Mouse (Mus musculus) kidney, adult 9 months (tissue): ENCODE data around the gene Myl3.

Experiments
- DNase-seq: peaks from one replicate; pipeline ENCODE4 v3.0.0; 2022

The Myl3 gene

DNA sequence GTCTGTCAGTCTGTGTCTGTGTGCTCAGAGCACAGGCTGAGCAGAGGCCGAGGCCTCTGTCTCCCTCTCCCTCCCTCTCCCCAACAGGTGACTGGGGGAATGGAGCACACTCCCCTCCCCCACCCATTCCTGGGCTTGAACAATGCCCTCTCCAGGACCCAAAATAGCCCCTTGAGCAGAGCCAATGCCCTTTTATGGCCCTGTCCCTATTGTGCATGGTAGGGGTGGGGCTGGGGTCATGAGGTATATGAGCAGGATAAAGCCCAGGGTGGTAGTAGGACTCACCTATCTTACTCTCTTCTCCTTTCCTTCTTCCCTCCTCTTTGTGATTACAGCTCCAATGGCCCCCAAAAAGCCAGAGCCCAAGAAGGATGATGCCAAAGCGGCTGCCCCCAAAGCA lies 21.7 kb downstream of the Myl3 start:
- no peak for DNase-seq

DNA sequence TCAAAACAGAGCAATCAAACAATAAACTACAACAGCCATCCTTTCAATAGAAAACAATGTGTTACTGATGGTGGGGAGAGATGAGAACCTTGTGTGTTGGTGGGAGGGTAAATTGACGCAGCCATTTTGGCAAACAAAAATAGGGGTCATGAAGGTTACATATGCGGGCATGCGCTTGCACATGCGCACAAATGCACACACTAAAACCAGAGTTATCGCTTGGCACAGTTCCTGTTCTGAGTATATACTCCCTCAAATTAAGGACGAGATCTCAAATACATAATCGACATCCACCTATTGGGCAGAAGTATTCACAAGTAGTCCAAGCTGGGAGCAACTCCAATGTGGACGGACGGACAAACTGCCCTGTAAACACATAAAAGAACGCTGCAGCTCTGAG lies 30.7 kb downstream of the Myl3 start:
- DNase-seq: no peak

DNA sequence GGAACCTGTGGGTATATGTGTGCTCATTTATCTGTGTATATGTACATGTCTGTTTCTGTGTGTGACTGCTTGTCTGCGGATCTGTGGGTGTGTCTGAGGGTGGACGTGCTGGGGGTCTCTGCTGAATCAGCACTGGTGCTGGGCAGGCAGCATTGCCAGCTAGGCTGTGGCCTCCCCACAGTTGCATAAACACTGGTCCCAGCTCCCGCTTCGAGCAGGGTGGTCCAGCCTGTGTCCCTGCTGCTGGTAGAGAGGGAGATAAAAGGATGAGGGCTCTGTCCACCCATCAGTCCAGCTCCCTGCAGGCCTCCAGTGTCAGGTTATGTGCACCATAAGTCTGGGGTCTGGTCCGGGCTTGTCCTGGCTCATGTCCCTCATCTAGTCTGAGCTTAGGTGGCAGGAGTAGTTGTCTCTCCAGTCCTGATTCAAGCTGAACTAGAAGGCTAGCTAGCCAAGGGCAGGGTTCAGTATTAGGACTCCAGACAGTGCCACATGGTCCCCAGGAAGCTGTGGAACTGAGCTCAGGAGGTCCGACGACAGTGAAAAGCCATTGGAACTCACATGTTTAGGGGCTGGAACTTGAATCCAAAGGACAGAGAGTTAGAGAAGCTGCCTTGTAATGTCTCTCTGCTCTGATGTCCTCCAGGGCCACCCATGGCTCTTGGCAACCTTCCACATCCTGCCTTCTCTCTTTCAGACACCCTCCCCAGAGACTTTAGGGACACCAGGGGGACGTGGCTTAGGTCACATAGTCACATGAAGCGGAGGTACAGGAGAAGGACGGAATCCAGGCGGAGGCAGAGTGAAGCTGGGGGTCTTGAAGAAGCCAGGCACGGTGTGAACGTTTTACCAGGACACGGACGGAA lies 33.0 kb downstream of the Myl3 start:
- peak; percentile 26 for DNase-seq

DNA sequence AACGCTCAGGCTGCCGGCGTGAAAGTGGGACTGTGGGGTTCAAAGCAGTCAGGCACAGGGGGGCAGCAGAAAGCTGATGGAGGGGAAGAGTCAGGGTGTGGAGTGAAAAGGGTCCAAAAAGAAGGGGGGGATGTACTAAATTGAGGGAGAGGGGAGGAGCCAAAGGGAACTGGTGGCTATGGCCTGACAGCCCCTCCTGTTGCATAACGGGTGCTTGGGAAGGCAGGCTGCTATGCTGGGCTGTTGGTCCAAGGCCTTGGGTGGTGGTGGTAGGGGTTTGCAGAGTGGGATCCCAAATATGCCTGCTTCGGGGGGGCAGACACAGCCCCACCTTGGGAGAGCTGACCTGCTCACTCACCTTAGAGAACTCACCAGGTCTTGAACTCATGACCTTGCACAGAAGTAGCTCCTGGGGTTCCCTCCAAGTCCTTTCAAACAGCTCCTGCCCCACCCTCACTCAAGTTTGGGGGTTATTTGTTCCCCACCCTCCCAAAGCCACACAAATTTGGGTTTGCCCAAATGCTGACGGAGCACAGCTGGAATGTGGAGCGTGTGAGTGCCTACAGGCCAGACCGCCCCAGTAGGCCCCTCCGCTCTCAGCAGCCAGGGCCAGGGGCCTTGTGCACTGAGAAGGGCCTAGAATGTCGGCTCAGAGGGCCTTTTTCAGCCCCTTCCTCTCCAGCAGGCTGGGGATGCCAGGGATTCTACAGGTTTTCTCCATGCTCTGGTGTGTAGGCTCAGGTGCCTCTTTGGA lies 33.8 kb downstream of the Myl3 start:
- DNase-seq: no peak

DNA sequence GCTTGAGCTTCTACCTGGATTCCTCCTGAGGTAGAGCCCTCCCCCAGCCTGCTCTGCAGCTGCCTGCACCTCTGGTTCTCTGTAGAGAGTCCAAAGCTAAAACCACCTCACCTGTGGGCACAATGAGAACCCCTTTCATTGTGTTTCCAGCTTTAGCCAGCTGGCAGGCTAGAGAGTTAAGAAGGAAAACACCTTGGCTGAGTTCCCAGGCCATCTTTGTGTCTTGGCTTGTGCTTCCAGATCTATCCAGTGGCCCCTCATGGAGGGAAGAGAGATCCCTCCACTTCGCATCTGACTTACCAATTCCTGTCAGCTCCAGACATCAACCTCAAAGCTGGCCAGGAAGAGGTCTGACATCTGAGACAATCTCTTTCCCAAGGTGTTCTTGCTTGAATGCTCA lies 36.4 kb downstream of the Myl3 start:
- no peak for DNase-seq

DNA sequence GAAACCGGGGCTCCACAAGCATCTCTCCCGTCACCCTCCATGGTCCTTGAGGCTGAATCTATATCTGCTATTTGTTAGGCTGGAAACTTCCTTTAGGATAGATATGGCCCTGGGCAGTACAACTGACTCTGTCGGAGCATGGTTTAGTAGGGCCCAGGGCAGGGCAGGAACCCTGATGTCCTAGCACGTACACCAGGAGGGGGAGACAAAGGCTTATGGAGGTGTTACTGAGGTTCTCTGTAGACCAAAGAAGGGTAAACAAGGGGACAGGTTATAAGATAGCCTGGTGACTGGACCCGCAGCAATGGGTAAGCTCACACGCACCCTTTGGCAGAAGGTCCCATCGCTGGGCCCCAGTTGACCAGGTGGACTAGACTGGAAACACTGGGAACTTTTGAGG lies 36.9 kb downstream of the Myl3 start:
- DNase-seq: no peak

DNA sequence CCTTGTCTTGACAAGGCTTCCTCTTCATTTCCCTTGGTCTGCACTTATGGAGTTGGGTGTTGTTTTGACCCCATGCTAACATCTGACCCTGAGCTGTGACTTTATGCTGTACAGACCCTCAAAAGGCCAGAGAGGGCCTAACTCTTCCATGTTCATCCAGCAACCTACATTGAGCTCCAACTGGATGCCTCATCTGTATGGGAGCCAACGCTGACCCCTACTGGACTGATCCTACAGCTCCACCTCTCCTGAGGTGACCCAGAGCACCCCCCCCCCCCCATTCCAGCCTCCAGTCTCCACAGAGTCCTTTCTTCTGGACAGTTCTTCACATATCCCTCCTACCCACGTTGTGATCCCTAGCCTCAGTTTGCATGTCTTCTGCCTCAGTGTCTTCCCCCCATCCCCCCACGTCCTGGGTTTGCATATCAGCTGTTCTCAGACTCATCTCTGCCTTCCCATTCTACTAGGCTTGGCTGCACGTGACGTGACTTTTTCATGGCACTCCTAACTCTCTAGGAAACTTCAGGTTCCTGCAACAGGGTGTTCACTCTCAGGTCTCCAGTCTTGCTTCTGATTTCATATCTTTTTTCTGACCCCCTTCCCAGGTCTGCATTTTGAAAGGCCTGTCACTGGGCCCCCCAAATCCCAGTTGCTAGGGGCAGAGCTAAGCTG lies 37.7 kb downstream of the Myl3 start:
- DNase-seq: no peak

DNA sequence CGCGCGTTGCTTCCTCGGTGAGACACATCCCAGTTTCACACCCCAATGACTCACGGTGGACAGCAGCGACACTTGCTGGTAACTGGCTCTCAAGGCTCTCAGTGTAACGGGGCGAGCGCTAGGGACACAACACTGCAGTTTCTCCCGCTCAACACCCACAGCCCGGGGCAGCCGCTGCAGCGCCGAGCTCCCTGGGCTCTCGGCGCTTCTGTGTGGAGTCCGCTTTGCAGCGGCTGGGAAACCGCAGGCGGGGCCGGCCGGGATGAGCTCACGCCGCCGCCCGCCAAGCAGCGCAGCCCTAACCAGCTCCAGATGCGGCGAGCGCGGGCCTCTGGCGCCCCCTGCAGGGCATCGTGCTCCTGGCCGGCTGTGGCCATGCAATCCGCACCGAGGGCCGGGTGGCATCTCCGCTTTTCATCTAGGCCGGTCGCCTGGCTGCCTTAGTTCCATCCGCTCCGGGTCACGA lies 39.6 kb downstream of the Myl3 start:
- peak; percentile 94 for DNase-seq

DNA sequence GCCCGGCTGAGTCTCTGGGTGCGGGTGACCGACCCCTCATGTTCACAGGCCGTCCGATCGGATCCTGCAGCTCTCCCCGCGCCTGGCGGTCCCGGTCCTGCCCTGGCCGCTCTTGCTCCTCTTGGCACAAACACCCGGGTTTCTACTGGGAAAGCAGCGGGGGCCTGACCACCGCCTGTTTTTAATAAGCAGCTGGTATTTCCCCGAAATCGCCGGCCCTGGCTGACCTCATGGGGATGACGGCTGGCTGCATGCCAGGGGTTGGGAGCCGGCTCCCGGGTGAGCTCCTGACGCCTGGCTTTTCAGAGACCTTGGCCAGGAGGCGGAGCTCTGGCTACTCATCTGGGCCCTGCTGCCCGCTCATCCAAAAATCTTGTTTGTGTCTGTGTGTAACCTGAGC lies 40.1 kb downstream of the Myl3 start:
- peak; percentile 94 for DNase-seq

DNA sequence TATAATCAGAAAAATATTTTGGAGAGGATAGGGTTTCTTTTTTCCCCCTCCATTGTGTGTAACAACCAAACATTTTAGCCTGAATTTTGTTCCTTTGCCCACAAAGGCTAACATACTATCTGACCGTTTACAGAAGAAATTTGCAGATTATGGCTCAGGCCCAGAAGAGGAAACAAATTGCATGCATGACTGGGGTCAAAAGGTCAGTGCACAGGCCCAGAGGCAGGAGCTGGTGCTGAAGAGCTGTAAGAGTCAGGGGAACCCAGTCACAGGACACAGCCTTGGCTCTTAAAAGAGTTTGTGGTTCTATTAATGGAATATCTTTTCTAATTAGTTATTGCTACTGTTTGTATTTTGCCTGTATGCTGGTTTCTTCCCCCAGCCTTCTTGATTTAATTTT lies 42.0 kb downstream of the Myl3 start:
- DNase-seq: peak; percentile 38

DNA sequence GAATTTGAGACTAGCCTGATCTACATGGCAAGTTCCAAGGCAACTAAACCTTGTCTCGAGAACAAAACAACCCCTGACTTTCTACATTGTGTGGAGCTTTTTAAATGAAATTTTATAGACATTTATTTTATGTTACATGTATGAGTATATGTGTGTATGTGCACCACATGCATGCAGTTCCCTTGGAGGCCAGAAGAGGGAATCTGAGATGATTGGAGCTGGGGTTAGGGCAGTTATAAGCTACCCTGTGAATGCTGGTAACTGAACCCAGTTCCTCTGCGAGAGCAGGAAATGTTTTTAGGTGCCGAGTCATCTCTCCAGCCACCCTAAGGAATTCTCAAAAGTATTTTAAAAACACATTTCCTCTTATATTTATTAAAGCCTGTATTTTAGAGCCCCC lies 46.5 kb downstream of the Myl3 start:
- no peak for DNase-seq

DNA sequence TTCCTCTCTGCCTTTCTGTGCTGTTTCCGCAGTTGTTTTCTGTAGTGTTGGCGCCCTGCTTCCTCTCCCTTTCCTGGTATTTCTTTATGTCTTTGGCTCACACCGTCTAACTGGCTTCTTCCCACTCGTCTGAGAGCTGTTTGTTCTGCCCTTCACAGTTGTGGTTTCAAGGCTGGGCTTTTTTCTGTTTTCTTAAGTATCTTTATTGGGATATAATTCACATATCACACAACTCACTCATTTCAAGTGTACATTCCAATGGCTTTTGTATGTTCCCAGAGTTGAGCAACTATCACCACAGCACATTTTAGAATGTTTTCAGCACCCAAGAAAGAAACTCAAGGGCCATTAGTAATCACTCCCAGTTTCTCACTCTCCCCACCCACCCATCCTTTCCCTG lies 48.8 kb downstream of the Myl3 start:
- DNase-seq: no peak

DNA sequence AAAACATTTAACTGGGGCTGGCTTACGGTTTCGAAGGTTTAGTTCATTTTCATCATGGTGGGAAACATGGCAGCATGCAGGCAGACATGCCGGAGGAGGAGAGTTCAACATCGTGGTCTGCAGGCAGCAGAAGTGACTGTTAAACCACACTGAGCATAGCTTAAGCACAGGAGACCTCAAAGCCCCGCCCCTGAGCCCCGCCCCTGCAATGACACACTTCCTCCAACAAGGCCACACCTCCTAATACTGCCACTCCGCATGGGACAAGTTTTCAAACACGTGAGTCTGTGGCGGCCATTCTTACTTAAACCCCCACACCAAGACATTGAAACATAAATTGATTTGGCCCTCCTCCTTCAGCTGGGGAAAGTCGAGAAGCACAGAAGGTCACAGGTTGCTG lies 55.4 kb downstream of the Myl3 start:
- DNase-seq: no peak

DNA sequence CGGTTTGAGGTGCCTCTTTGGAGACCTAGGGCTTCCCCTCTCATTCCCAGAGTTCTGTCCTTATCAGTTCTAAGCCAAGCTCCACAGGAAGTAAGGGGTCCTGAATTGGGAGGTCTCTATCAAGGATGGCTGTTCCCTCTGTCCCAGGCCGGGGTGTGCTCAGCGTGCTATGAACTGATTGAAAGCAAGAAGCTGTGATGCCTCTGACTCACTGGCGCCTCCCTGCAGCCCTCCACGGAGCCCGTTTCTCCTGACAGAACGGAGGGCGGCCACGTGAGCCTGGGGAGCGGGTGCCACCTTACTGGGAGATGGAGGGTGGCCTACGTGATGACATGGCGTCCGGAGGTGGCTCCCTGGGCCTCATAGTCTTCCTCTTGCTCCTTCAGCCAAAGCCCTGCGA lies 56.2 kb downstream of the Myl3 start, which contains the start of gene Prss42:
Prss42 (plus strand) TSS at position 301 of the 400 bp plus-strand sequence.
- no peak for DNase-seq

DNA sequence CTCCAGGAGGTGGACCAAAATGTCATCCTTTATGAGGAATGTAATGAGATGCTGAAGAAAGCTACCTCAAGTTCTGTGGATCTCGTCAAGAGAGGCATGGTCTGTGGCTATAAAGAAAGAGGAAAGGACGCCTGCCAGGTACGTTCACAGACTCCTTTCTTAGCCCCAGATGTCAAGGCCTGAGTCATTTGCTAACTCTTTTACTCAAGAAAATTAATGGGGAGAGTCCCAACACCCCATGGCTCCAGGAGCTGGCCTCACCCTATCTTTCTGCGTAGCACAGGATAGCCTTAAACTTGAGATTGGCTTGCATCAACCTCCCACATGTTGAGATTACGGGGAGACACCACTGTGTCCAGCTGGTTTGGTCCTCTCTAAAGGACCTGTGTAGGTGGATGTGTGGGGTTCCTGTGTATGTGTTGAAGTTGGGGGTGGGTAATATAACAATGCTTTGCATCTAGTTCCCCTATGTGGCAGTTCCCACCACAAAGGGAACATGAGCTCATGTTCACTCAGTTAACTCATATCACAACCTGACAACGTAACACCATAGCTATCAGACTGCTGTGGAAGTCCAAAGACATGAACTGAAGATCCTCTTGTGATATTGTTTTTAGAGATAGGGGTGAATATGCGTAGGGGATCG lies 59.3 kb downstream of the Myl3 start:
- DNase-seq: no peak

DNA sequence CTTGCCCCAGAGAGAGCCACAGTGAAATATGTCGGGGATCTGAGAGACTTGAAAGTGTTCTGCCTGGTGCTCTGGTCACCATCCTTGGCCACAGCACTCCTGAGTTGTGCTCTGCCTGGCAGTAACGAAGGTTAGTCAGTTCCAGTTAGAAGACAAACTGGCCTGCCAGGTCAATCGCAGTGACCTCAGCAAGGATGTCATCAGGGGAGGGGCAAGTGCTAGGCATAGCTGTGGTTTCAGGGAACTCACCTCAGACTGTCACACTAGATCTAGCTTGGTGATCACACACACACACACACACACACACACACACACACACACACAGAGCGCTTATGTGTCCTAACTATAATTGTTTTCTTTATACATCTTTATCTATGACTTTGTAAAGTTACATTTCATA lies 61.6 kb downstream of the Myl3 start:
- DNase-seq: no peak

DNA sequence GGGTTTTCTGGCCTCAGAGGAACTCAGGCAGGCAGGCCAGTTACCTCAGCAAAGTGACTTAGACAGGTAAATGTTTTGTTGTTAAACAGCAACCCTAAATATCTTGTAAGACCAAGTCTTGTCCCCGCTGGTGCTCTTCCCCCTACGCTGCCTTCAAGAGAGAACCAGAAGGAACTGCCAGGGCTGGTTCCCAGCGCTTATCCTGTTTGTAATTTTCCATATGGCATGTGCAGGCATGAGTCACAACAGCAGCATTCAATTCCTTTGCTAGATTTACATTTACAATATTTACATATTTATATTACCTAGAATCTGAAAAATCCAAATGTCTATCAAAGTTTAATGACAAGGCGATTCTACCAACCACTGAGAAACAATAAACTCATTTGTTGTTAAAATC lies 68.4 kb downstream of the Myl3 start:
- no peak for DNase-seq

DNA sequence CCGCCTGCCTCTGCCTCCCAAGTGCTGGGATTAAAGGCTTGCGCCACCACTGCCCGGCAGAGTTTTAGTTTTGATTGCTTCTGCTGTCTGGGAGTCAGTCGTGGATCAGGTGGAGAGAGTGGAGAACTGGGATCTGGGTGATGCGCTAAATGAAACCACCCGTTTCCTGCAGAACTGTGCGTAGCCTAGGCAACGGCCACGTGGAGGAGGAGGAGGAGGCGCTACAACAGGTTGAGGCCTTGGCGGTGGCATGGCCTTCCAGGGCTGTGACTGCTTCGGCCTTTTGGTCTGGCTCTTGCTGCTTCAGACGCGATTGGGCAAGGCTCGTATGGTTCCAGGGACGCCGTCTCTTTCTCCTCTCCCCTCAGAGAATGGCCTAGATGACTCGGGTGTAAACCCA lies 72.1 kb downstream of the Myl3 start, which contains the start of gene Prss44:
Prss44 (plus strand) TSS at position 206 of the 400 bp plus-strand sequence.
- DNase-seq: no peak
